Mouse (Mus musculus) lung, adult 18-20 months (tissue): Measurements from ENCODE around the gene Mgat5b.
"Not testable (repeated sequence)": the region's sequence is repeated elsewhere in the genome, so short reads cannot be mapped to it uniquely, and the experiment has no call there.

Experiments
- DNase-seq, 2 experiments: peaks; one replicate each; pipeline ENCODE4 v3.0.0; 2022; ENCODE audit warnings: mixed read lengths in 2 of 2

Mgat5b gene

DNA sequence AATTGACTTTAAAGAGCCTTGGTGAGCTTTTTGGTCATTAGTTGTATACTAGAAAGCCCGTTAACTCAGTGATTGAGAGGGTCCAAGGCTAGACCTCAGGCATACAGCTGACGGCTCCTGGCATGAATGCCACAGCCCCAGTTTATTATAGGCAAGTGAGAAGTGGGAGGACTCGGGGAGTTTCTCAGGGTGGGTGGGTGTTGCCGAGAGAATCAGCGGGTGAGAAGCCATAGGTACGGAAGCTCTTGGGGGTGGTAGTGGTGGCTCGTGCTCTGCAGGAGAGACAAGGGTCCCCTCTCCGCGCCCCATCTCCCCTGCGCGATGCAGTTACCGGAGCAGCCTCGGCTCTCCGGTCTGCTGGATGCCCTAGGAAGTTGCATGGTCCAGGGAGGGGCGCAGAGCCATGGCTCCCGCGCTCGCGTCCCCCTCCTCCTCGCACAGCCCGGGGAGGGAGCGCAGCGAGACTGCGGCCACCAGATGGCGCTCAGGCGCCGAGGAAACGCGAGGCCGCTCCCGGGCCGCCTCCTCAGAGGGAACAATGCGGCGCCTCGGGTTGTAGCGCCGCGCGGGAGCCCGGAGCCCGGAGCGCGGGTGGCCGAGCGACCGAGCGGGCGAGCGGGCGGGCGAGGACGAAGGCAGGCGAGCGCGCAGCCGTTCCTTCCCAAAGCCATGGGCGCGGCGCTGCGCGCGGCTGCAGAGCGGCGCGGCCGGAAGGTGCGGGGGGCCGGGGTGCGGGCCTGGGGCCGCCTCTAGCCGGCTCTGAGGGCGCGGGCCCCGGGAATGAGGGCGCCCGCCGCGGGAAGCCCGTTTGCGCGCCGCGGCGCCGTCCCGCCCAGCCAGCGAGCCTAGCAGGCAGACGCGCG, at the start of gene Mgat5b:
TSS of gene Mgat5b (plus strand) at position 541 of the 863 bp plus-strand sequence.
- DNase-seq = peak; percentile 49 to 71

GRCm38 (mm10) chr11:116869223-116869622, 49.4 kb upstream of the Mgat5b start:
- peak; percentile 25 to 60 for DNase-seq

- no peak for DNase-seq
These were observed 49.0 kb upstream of the Mgat5b start for GRCm38 (mm10) chr11:116869641-116870040.

DNA sequence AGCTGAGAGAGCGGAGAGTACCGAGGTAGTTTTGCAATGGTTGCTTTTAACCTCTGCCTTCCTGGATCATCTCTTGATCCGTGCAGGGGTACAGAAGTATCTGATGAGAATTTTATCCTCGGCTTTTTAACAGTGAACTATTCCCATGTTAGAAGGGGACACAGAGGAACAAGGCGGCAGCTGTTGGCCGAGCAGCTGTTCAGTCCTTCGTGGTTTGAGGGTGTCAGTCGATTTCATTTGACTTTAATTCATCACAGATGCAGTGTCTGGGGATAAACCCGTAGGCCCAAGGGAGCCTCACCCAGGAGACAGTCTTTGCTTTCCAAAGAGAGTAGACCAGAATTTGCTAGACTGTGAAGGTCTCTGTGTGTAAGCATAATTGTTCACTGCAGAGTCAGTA, 47.1 kb upstream of the Mgat5b start:
- DNase-seq = no peak

GRCm38 (mm10) chr11:116873987-116874386, 44.7 kb upstream of the Mgat5b start:
- no peak for DNase-seq

- DNase-seq = no peak
These were observed 40.2 kb upstream of the Mgat5b start for GRCm38 (mm10) chr11:116878454-116878853.

GRCm38 (mm10) chr11:116880839-116881238, 37.8 kb upstream of the Mgat5b start:
- no peak for DNase-seq

- DNase-seq = no peak
These were observed 37.2 kb upstream of the Mgat5b start for GRCm38 (mm10) chr11:116881440-116881839.

DNA sequence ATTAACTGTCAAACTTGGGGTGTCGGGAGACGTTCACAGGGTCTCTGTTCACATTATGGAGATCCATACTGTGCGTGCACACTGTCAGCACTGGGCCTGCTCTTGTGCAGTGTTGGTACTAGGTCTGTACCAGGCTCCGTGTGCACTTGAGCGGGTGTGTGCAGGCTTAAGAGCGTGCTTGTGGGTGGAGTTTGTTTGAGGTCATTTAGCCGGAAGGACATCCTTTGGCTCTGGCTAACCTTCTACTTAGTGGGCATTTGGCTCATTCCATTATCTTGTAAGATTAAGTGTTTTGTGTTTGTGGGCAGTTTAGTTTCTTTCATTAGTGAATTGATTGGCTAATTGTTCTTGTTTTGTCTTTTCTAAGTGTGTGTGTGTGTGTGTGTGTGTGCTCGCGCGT, 36.2 kb upstream of the Mgat5b start:
- DNase-seq = no peak

- DNase-seq = no peak
These were observed 34.6 kb upstream of the Mgat5b start for GRCm38 (mm10) chr11:116884061-116884460.

DNA sequence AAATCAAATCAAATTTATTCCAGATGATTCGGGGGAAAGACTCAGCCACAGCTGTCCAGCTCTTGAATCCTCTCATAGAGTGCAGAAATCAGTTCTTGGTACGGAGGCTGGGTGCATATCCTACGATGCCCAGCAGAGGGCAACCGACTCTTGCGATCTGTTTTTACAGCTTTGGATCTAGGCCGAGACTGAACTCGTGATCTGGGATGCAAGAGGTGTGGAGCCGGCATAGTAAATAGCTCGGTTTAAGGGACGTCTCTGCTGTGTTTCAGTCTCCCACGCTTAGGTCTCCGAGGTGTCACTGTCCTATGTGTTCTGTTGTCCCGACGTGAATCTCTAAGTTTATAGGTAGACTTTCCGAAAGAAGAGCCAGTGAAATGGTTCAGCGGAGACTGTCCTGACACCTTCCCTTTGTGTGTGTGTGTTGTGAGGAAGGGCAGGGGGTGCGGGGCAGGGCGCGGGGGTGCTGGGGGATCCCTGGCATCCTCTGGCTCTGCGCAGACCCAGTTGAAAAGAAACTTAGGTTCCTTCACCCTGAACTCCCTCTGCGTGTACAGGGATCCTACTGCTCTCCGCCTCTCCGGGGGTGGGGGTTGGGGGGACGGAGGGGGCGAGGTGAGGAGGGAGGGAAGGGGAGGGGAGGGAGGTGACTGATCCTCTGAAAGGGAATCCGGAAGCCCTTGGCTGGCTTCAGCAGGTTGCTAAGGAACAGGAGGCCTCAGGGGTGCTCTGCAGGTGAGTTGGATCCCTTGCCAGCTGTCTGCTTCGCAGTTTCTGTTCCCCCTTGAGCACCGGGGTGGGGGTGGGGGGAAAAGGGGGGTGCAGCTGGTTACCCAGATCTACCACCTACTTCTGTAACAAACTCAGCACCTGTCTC, 33.1 kb upstream of the Mgat5b start:
- DNase-seq = peak; percentile 68 to 79

DNA sequence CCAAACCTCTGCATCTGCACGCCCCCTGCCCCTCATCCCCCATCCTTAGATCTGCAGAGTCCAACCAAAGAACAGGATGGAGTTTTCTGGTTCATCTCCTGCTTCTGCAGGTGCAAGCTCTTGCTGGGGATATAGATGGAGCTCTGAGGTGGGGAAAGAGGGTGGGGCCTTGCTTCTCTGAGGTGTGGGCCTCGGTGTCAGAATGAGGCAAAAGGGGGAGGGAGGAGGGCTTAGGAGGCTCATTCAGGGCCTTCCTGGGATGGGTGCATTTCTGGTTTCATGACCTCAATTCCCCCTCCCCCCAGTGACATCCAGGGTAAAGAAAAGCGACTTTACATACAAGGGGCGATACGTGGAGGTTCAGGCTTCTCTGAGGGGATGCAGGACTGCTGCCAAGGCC, 31.5 kb upstream of the Mgat5b start:
- no peak for DNase-seq

DNA sequence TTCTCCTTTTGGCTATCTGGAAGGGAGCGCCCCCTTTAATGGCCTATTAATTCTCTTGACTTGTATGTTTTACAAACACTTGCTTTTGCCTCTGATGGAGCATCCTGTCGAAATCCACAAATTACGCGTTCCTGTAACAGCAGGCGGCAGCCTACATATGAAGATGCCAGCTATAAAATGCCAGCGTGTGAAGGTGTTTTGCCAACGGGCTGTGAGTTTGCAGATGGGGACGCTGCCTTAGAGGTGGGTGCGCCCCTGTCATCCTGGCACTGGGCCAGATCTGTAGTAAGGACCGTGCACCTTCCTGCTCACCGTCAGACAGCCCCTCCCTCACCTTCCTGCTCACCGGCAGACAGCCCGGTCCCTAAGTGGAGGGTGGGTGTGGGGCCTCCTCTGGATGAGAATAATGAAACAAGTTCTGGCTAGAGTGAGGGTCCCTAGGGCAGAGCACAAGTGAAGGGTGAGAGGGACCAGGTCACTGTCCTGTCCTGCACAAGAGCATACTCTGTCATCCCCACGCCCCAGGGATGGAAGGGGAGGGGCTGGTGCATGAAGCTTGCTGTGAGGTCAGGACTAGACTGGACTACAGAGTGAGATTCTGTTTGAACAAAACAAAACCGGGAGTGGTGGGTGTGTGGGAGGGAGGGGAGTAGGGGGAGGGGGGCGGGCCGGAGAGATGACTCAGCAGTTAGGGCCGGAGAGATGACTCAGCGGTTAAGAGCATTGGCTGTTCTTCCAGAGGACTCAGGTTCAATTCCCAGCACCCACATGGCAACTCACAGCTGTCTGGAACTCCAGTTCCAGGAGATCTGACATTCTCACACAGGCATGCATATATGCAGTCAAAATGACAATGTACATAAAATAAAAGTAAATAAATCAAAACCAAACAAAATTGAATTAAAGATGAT, 24.9 kb upstream of the Mgat5b start:
- no peak for DNase-seq

DNA sequence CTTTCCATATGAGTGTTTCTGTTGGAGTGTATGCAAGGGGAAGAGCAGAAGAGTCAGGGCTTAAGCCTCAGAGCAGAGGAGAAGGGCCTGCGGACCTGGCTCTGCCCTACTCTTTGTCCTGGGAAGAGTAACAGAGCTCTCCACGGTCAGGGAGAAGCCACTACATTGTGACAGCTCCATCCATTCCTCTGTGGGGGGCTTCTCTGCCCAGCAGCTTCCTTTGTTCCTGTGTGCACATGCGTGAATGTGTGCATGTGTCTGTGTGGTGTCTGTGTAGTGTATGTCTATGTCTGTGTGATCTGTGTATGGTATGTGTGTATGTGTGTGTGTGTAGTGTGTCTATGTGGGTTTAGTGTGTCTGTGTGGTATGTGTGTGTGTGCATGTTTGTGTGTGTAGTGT, 23.3 kb upstream of the Mgat5b start:
- no peak for DNase-seq

GRCm38 (mm10) chr11:116899247-116899646, 19.4 kb upstream of the Mgat5b start:
- DNase-seq = no peak

GRCm38 (mm10) chr11:116902588-116902987, 16.1 kb upstream of the Mgat5b start:
- DNase-seq = not testable (repeated sequence)

DNA sequence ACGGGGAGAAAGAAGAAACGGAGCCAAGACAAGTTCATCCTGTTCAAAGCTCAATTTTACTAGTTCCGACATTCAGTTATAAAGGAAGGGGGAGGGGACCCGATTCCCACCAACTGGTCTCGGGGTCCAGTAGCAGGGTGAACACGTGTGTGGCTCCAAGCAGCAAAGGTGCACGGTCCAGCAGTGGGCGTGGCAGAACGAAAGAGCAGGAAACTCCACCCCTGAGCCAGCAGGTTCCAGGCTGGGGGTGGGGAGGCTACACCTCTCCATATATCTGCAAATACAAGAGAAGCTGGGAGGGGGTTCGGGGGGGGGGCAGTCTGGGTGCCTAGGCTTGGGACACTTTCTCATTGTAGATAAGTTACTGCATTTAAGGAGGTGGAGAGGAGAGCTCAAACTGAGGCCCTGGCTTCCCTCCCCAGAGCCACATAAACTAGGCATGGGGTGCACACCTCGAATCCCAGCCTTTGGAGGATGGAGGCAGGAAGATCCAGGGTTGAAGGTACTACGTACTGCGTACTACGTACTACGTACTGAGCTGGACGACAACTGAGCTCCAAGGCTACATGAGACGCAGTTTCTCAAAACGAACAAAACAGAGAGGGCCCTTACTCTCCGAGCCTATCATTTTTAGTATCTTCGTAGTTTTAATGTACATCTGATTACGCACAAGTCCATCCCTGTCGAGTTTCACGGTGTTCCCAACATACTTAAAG, 12.8 kb upstream of the Mgat5b start:
- DNase-seq = peak in 1 of 2 experiments; percentile 26

DNA sequence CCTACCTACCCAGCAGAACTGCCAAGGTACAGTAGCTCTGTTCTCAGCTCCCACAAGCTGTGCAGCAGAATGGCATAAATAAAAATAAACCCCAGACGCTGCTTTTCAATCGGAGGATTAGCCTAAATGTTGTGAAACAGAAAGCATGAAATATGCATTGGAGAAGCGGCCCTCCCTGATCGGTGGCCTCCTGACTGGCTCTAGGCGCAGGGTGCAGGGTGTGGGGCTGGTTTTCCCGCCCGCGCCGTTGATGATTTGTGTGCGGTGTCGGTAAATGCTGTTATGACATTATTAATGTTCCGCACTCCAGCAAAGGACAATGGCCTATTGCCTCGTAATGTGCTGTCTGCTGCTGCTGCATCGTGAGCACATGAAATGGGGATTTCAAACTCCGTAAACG, 5.1 kb upstream of the Mgat5b start:
- no peak for DNase-seq

GRCm38 (mm10) chr11:116914267-116914885, 4.3 kb upstream of the Mgat5b start:
- no peak for DNase-seq

DNA sequence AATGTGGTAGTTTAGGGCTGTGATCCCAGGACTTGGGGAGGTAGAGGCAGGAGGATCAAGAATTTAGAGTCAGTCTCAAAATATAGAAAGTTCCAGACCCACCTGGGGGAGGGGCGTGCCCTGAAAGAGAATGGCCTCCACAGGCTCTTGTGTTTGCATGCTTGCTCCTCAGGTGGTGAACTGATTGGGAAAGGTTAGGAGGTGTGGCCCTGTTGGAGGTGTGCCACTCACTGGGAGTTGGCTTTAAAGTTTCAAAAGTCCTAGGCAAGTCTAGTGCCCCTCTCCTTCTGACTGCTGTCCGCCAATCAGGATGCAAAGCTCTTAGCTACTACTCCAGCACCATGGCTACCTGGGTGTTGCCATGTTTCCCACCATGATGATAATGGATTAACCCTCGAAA, 3.4 kb upstream of the Mgat5b start:
- peak; percentile 11 to 19 for DNase-seq

DNA sequence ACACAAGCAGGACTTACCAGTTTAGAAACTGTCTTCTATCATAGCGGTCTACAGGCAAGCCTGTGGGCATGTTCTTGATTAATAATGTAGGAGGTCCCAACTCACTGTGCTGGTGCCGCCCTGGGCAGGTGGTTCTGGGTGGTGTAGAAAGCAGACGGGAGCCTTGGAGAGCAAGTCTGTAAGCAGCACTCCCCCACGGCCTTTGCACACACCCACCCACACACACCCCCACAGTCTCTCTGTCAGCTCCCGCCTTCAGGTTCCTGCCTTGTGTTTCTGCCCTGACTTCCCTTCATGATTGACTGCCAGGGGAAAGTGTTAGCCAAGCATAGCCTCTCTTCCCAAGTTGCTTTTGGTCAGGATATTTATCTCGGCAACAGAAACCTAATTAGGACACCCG, 1.3 kb upstream of the Mgat5b start:
- no peak for DNase-seq
